Mouse (Mus musculus) kidney, adult 8-10 months (tissue): ENCODE results near the gene Kansl1.
"Not testable (repeated sequence)": the region's sequence is repeated elsewhere in the genome, so short reads cannot be mapped to it uniquely, and the experiment has no call there.

Source experiments
- DNase-seq, 2 experiments: peaks; one replicate each; pipeline ENCODE4 v3.0.0; 2022

Kansl1 gene

GRCm38 (mm10) chr11:104468751-104469268, at the start of gene Kansl1:
Gene Kansl1 (minus strand): TSS chr11:104468861.
- DNase-seq: no peak

GRCm38 (mm10) chr11:104512436-104512835, 43.8 kb upstream of the Kansl1 start:
- DNase-seq: no peak

GRCm38 (mm10) chr11:104510606-104511005, 41.9 kb upstream of the Kansl1 start:
- DNase-seq: peak in 1 of 2 experiments; percentile 7

- no peak for DNase-seq
Measured at GRCm38 (mm10) chr11:104508455-104508854, 39.8 kb upstream of the Kansl1 start.

- DNase-seq: no peak
Measured at GRCm38 (mm10) chr11:104488292-104488691, 19.6 kb upstream of the Kansl1 start.

GRCm38 (mm10) chr11:104481971-104482370, 13.3 kb upstream of the Kansl1 start:
- no peak for DNase-seq

GRCm38 (mm10) chr11:104479505-104479904, 10.8 kb upstream of the Kansl1 start:
- no peak for DNase-seq

- DNase-seq: peak; percentile 88 to 89
Measured at GRCm38 (mm10) chr11:104469371-104469835, 742 bp upstream of the Kansl1 start.

GRCm38 (mm10) chr11:104467698-104468097, 963 bp downstream of the Kansl1 start:
- DNase-seq: no peak

- peak; percentile 45 to 55 for DNase-seq
Measured at GRCm38 (mm10) chr11:104461551-104461950, 7.1 kb downstream of the Kansl1 start.

GRCm38 (mm10) chr11:104459671-104460070, 9.0 kb downstream of the Kansl1 start:
- no peak for DNase-seq

- no peak for DNase-seq
Measured at GRCm38 (mm10) chr11:104458507-104458906, 10.2 kb downstream of the Kansl1 start.

- DNase-seq: no peak
Measured at GRCm38 (mm10) chr11:104452709-104453108, 16.0 kb downstream of the Kansl1 start.

- peak in 1 of 2 experiments; percentile 39 for DNase-seq
Measured at GRCm38 (mm10) chr11:104451239-104451638, 17.4 kb downstream of the Kansl1 start.

- not testable (repeated sequence) for DNase-seq
Measured at GRCm38 (mm10) chr11:104448499-104448898, 20.2 kb downstream of the Kansl1 start.

- no peak for DNase-seq
Measured at GRCm38 (mm10) chr11:104445538-104445937, 23.1 kb downstream of the Kansl1 start.

GRCm38 (mm10) chr11:104445044-104445443, 23.6 kb downstream of the Kansl1 start:
- DNase-seq: no peak

- no peak for DNase-seq
Measured at GRCm38 (mm10) chr11:104443359-104443758, 25.3 kb downstream of the Kansl1 start.

GRCm38 (mm10) chr11:104442333-104443136, 26.1 kb downstream of the Kansl1 start:
- DNase-seq: peak; percentile 93

- peak; percentile 71 to 73 for DNase-seq
Measured at GRCm38 (mm10) chr11:104441475-104442332, 27.0 kb downstream of the Kansl1 start.

GRCm38 (mm10) chr11:104440521-104441474, 27.9 kb downstream of the Kansl1 start:
- DNase-seq: peak in 1 of 2 experiments; percentile 26

GRCm38 (mm10) chr11:104439703-104440102, 29.0 kb downstream of the Kansl1 start:
- DNase-seq: no peak
